Mouse (Mus musculus): ENCODE data around the gene Lrrc66. TPM values are rescaled to one million over a fixed set of nuclear protein-coding genes. Genes with fewer than 3 reads are reported as not detected.
A peak's percentile ranks its signal among the peaks of the same experiment; 100 is the strongest.

The Lrrc66 gene
- polyA plus RNA-seq, 1 experiment from 2014 or later, result 0.20 TPM

- Histone ChIP-seq H3K36me3 (ENCODE audit: insufficient read depth, low read length) (no peaks in the 10 kb centered on the region), H3K4me2 (replicated peaks; ENCODE audit: low read depth, low read length) (no peak overlapping the region), H3K4me1 (ENCODE audit: insufficient read depth, low read depth, low read length) (no peaks in the 10 kb centered on the region), H3K9ac (replicated peaks; ENCODE audit: low read depth) (no peak overlapping the region), H3K9me3 (ENCODE audit: low read length) (no peaks in the 10 kb centered on the region), H3K27me3 (replicated peaks; ENCODE audit: insufficient read depth, low read length) (no peaks in the 10 kb centered on the region), H3K27ac (ENCODE audit: low read length) (no peak overlapping the region), H3K4me3 (ENCODE audit: low read depth, low read length) (no peak overlapping the region)
- 83% methylated on average over 7 of the region's 7 CpGs for WGBS
- DNase-seq (ENCODE audit: low spot score) (no peak), ATAC-seq (no peak)
- TF ChIP-seq CTCF (IDR thresholded peaks at IDR 0.05) (no peak), EP300 (IDR thresholded peaks at IDR 0.05) (no peak)
Measured at GRCm38 (mm10) chr5:73626842-73627241, 5.5 kb downstream of the Lrrc66 start.

GRCm38 (mm10) chr5:73625505-73625904 is 6.8 kb downstream of the Lrrc66 start:
- ATAC-seq (no peak), DNase-seq (ENCODE audit: low spot score) (no peak)
- 54% methylated on average over 1 of the region's 1 CpGs for WGBS
- no peak for TF ChIP-seq EP300 (IDR thresholded peaks at IDR 0.05)
- no peak for TF ChIP-seq CTCF (IDR thresholded peaks at IDR 0.05)
- H3K4me1 ChIP-seq (ENCODE audit: insufficient read depth, low read depth, low read length), result no peaks in the 10 kb centered on the region
- H3K27me3 ChIP-seq (replicated peaks; ENCODE audit: insufficient read depth, low read length), result no peaks in the 10 kb centered on the region
- H3K9me3 ChIP-seq (ENCODE audit: low read length), result no peaks in the 10 kb centered on the region
- no peaks in the 10 kb centered on the region for H3K36me3 ChIP-seq (ENCODE audit: insufficient read depth, low read length)
- H3K27ac ChIP-seq (ENCODE audit: low read length), result no peak overlapping the region
- H3K9ac ChIP-seq (replicated peaks; ENCODE audit: low read depth), result no peak overlapping the region
- no peak overlapping the region for H3K4me3 ChIP-seq (ENCODE audit: low read depth, low read length)
- no peak overlapping the region for H3K4me2 ChIP-seq (replicated peaks; ENCODE audit: low read depth, low read length)

GRCm38 (mm10) chr5:73618969-73619368 is 13.4 kb downstream of the Lrrc66 start:
- ATAC-seq, result no peak
- H3K4me2 ChIP-seq (replicated peaks; ENCODE audit: low read depth, low read length), result no peak overlapping the region
- WGBS, result 70% methylated on average over 1 of the region's 1 CpGs

GRCm38 (mm10) chr5:73615211-73615610 is 17.1 kb downstream of the Lrrc66 start:
- no peaks in the 10 kb centered on the region for H3K36me3 ChIP-seq (ENCODE audit: insufficient read depth, low read length)
- H3K4me1 ChIP-seq (ENCODE audit: insufficient read depth, low read depth, low read length), result no peaks in the 10 kb centered on the region
- no peaks in the 10 kb centered on the region for H3K27me3 ChIP-seq (replicated peaks; ENCODE audit: insufficient read depth, low read length)
- TF ChIP-seq CTCF (IDR thresholded peaks at IDR 0.05), result no peak
- no peak for TF ChIP-seq EP300 (IDR thresholded peaks at IDR 0.05)
- H3K9ac ChIP-seq (replicated peaks; ENCODE audit: low read depth), result no peak overlapping the region
- 70% methylated on average over 7 of the region's 7 CpGs for WGBS
- H3K27ac ChIP-seq (ENCODE audit: low read length), result no peak overlapping the region
- no peak for ATAC-seq
- H3K4me2 ChIP-seq (replicated peaks; ENCODE audit: low read depth, low read length), result no peak overlapping the region
- no peak overlapping the region for H3K4me3 ChIP-seq (ENCODE audit: low read depth, low read length)
- no peak for DNase-seq (ENCODE audit: low spot score)
- no peaks in the 10 kb centered on the region for H3K9me3 ChIP-seq (ENCODE audit: low read length)

More at GRCm38 (mm10) chr5:73618969-73619368, 13.4 kb downstream of the Lrrc66 start:
- Histone ChIP-seq H3K4me3 (ENCODE audit: low read depth, low read length) (no peak overlapping the region), H3K9me3 (ENCODE audit: low read length) (no peaks in the 10 kb centered on the region), H3K4me1 (ENCODE audit: insufficient read depth, low read depth, low read length) (no peaks in the 10 kb centered on the region), H3K27ac (ENCODE audit: low read length) (no peak overlapping the region), H3K36me3 (ENCODE audit: insufficient read depth, low read length) (no peaks in the 10 kb centered on the region), H3K27me3 (replicated peaks; ENCODE audit: insufficient read depth, low read length) (no peaks in the 10 kb centered on the region), H3K9ac (replicated peaks; ENCODE audit: low read depth) (no peak overlapping the region)
- TF ChIP-seq EP300 (IDR thresholded peaks at IDR 0.05), result no peak
- TF ChIP-seq CTCF (IDR thresholded peaks at IDR 0.05), result no peak
- no peak for DNase-seq (ENCODE audit: low spot score)

- Histone ChIP-seq H3K9ac (replicated peaks; ENCODE audit: low read depth) (no peak overlapping the region), H3K4me1 (ENCODE audit: insufficient read depth, low read depth, low read length) (no peaks in the 10 kb centered on the region), H3K4me3 (ENCODE audit: low read depth, low read length) (no peak overlapping the region), H3K27me3 (replicated peaks; ENCODE audit: insufficient read depth, low read length) (no peaks in the 10 kb centered on the region), H3K4me2 (replicated peaks; ENCODE audit: low read depth, low read length) (no peak overlapping the region), H3K9me3 (ENCODE audit: low read length) (no peaks in the 10 kb centered on the region), H3K27ac (ENCODE audit: low read length) (no peak overlapping the region), H3K36me3 (ENCODE audit: insufficient read depth, low read length) (no peaks in the 10 kb centered on the region)
- ATAC-seq, result no peak
- no peak for DNase-seq (ENCODE audit: low spot score)
- 84% methylated on average over 8 of the region's 8 CpGs for WGBS
- TF ChIP-seq CTCF (IDR thresholded peaks at IDR 0.05), result no peak
- no peak for TF ChIP-seq EP300 (IDR thresholded peaks at IDR 0.05)
Measured at GRCm38 (mm10) chr5:73613296-73613695, 19.0 kb downstream of the Lrrc66 start.

GRCm38 (mm10) chr5:73611071-73611470 is 21.3 kb downstream of the Lrrc66 start:
- H3K27me3 ChIP-seq (replicated peaks; ENCODE audit: insufficient read depth, low read length), result no peaks in the 10 kb centered on the region
- H3K9ac ChIP-seq (replicated peaks; ENCODE audit: low read depth), result no peak overlapping the region
- H3K4me3 ChIP-seq (ENCODE audit: low read depth, low read length), result no peak overlapping the region
- peak; percentile 70 for DNase-seq (ENCODE audit: low spot score)
- peak; percentile 67 for ATAC-seq
- H3K4me2 ChIP-seq (replicated peaks; ENCODE audit: low read depth, low read length), result no peak overlapping the region
- no peak overlapping the region for H3K27ac ChIP-seq (ENCODE audit: low read length)
- H3K9me3 ChIP-seq (ENCODE audit: low read length), result no peaks in the 10 kb centered on the region
- TF ChIP-seq CTCF (IDR thresholded peaks at IDR 0.05) (no peak), EP300 (IDR thresholded peaks at IDR 0.05) (no peak)
- 86% methylated on average over 4 of the region's 4 CpGs for WGBS
- H3K4me1 ChIP-seq (ENCODE audit: insufficient read depth, low read depth, low read length), result no peaks in the 10 kb centered on the region
- no peaks in the 10 kb centered on the region for H3K36me3 ChIP-seq (ENCODE audit: insufficient read depth, low read length)

- ATAC-seq (no peak), DNase-seq (ENCODE audit: low spot score) (no peak)
- WGBS, result 76% methylated on average over 6 of the region's 6 CpGs
- H3K4me3 ChIP-seq (ENCODE audit: low read depth, low read length), result no peak overlapping the region
- H3K4me2 ChIP-seq (replicated peaks; ENCODE audit: low read depth, low read length), result no peak overlapping the region
- no peak overlapping the region for H3K9ac ChIP-seq (replicated peaks; ENCODE audit: low read depth)
- no peak for TF ChIP-seq CTCF (IDR thresholded peaks at IDR 0.05)
- no peak for TF ChIP-seq EP300 (IDR thresholded peaks at IDR 0.05)
- no peaks in the 10 kb centered on the region for H3K27me3 ChIP-seq (replicated peaks; ENCODE audit: insufficient read depth, low read length)
- no peaks in the 10 kb centered on the region for H3K9me3 ChIP-seq (ENCODE audit: low read length)
- no peaks in the 10 kb centered on the region for H3K4me1 ChIP-seq (ENCODE audit: insufficient read depth, low read depth, low read length)
- no peaks in the 10 kb centered on the region for H3K36me3 ChIP-seq (ENCODE audit: insufficient read depth, low read length)
- H3K27ac ChIP-seq (ENCODE audit: low read length), result no peak overlapping the region
Measured at GRCm38 (mm10) chr5:73604964-73605363, 27.4 kb downstream of the Lrrc66 start.

Measured in lung, postnatal 0 days (tissue).